Mouse (Mus musculus) embryonic facial prominence, embryonic 11.5 days (tissue): ENCODE measurements around the gene Tsga10. TPM values are rescaled to one million over a fixed set of nuclear protein-coding genes. Genes with fewer than 3 reads are reported as not detected.

ENCODE experiments used
- ATAC-seq: fragments of 200-750 bp; cut with Nextera tagmentation; replicated peaks from 2 replicates; pipeline ENCODE4 v1.8.0; 2017; ENCODE audit warnings: low read depth; ENCODE audit not compliant: insufficient number of reproducible peaks, low FRiP score, low TSS enrichment
- DNase-seq: peaks from one replicate; pipeline ENCODE4 v3.0.0-alpha.2; 2015; ENCODE audit warnings: low spot score
- H3K27ac ChIP-seq: fragments of 300-500 bp; sonication (generic); replicated peaks from 2 replicates; pipeline ENCODE4 v1.5.1; 2014; ENCODE audit warnings: mild to moderate bottlenecking, low read depth, low read length, control low read depth
- H3K27me3 ChIP-seq: fragments of 300-500 bp; sonication (generic); 2 replicates; pipeline ENCODE4 v1.6.1; 2014; ENCODE audit warnings: mild to moderate bottlenecking, low read length, moderate library complexity, mixed read lengths; ENCODE audit not compliant: control insufficient read depth, insufficient read depth
- H3K36me3 ChIP-seq: fragments of 300-500 bp; sonication (generic); replicated peaks from 2 replicates; pipeline ENCODE4 v1.6.1; 2014; ENCODE audit warnings: low read depth, mild to moderate bottlenecking, low read length, moderate library complexity, mixed read lengths; ENCODE audit not compliant: control insufficient read depth, insufficient read depth
- H3K4me1 ChIP-seq: fragments of 300-500 bp; sonication (generic); 2 replicates; pipeline ENCODE4 v1.6.1; 2014; ENCODE audit warnings: low read length, mixed read lengths; ENCODE audit not compliant: control insufficient read depth, insufficient read depth
- H3K4me2 ChIP-seq: fragments of 300-500 bp; sonication (generic); 2 replicates; pipeline ENCODE4 v1.6.1; 2014; ENCODE audit warnings: low read depth, mild to moderate bottlenecking, control low read depth, low read length, moderate library complexity
- H3K4me3 ChIP-seq: fragments of 300-500 bp; sonication (generic); 2 replicates; pipeline ENCODE4 v1.5.1; 2014; ENCODE audit warnings: low read depth, low read length, control low read depth
- H3K9ac ChIP-seq: fragments of 300-500 bp; sonication (generic); replicated peaks from 2 replicates; pipeline ENCODE4 v1.6.1; 2014; ENCODE audit warnings: mild to moderate bottlenecking, control low read depth, low read length
- H3K9me3 ChIP-seq: fragments of 300-500 bp; sonication (generic); replicated peaks from 2 replicates; pipeline ENCODE4 v1.6.1; 2016; ENCODE audit warnings: mild to moderate bottlenecking, low read length, inconsistent platforms, mixed read lengths; ENCODE audit not compliant: control insufficient read depth
- WGBS: fragments of 180-500 bp; shearing (Covaris S2); extraction: QIAGEN DNeasy Blood & Tissue Kit; methylation state at CpG from one replicate; pipeline ENCODE4 v1.1.7; 2014; 5-methylcytosine and 5-hydroxymethylcytosine counted together
- polyA plus RNA-seq: library from polyadenylated mRNA; unstranded; fragments of >200 nt; fragmentation: Nextera tagmentation; extraction: Ambion mirVana; gene quantifications from 2 replicates; pipeline ENCODE4 v1.2.1, GENCODE M21; 2014

Tsga10 gene
- polyA plus RNA-seq, 1 experiment from 2014 or later, result 8.8 TPM

- Histone ChIP-seq H3K27me3 (no peaks in the 10 kb centered on the region), H3K27ac (no peak overlapping the region), H3K4me2 (peak overlapping the region; percentile 63), H3K9me3 (no peaks in the 10 kb centered on the region), H3K9ac (no peak overlapping the region), H3K36me3 (no peaks in the 10 kb centered on the region), H3K4me3 (peak overlapping the region; percentile 66), H3K4me1 (no peaks in the 10 kb centered on the region)
- WGBS, result 83% methylated on average over 7 of the region's 7 CpGs
- DNase-seq, result no peak
- ATAC-seq, result no peak
Measured at GRCm38 (mm10) chr1:37889206-37889605, 23.0 kb upstream of the Tsga10 start.

GRCm38 (mm10) chr1:37884451-37884850, 18.2 kb upstream of the Tsga10 start:
- Histone ChIP-seq H3K9me3 (no peaks in the 10 kb centered on the region), H3K36me3 (no peaks in the 10 kb centered on the region), H3K9ac (no peak overlapping the region), H3K4me1 (no peaks in the 10 kb centered on the region), H3K27me3 (no peaks in the 10 kb centered on the region), H3K4me2 (no peak overlapping the region), H3K27ac (no peak overlapping the region), H3K4me3 (no peak overlapping the region)
- ATAC-seq (no peak), DNase-seq (no peak)
- WGBS, result 69% methylated on average over 4 of the region's 4 CpGs

- Histone ChIP-seq H3K36me3 (no peaks in the 10 kb centered on the region), H3K4me3 (no peak overlapping the region), H3K9ac (no peak overlapping the region), H3K4me1 (no peaks in the 10 kb centered on the region), H3K27ac (no peak overlapping the region), H3K4me2 (no peak overlapping the region), H3K9me3 (no peaks in the 10 kb centered on the region), H3K27me3 (no peaks in the 10 kb centered on the region)
- DNase-seq (no peak), ATAC-seq (no peak)
- 87% methylated on average over 4 of the region's 4 CpGs for WGBS
Measured at GRCm38 (mm10) chr1:37883411-37883810, 17.2 kb upstream of the Tsga10 start.

GRCm38 (mm10) chr1:37877736-37878460, 11.7 kb upstream of the Tsga10 start:
- 94% methylated on average over 13 of the region's 13 CpGs for WGBS

GRCm38 (mm10) chr1:37873157-37873556, 6.9 kb upstream of the Tsga10 start:
- H3K9ac ChIP-seq, result no peak overlapping the region
- no peaks in the 10 kb centered on the region for H3K9me3 ChIP-seq
- H3K27me3 ChIP-seq, result no peaks in the 10 kb centered on the region
- peaks cover 4% of the 10 kb centered on the region for H3K36me3 ChIP-seq
- H3K27ac ChIP-seq, result no peak overlapping the region
- 0 out of 2 replicates have a peak, but pooled peaks cover 2% of the 10 kb centered on the region for H3K4me1 ChIP-seq
- ATAC-seq, result no peak
- H3K4me2 ChIP-seq, result no peak overlapping the region
- WGBS, result 92% methylated on average over 4 of the region's 4 CpGs
- no peak overlapping the region for H3K4me3 ChIP-seq
- no peak for DNase-seq

More at GRCm38 (mm10) chr1:37877736-37878460, 11.7 kb upstream of the Tsga10 start:
- Histone ChIP-seq H3K36me3 (peaks cover 4% of the 10 kb centered on the region), H3K4me2 (no peak overlapping the region), H3K27me3 (no peaks in the 10 kb centered on the region), H3K9ac (no peak overlapping the region), H3K4me1 (no peaks in the 10 kb centered on the region), H3K9me3 (no peaks in the 10 kb centered on the region), H3K4me3 (no peak overlapping the region), H3K27ac (no peak overlapping the region)
- no peak for DNase-seq
- no peak for ATAC-seq

GRCm38 (mm10) chr1:37872131-37873067, 6.2 kb upstream of the Tsga10 start:
- Histone ChIP-seq H3K27me3 (no peaks in the 10 kb centered on the region), H3K4me1 (0 out of 2 replicates have a peak, but pooled peaks cover 2% of the 10 kb centered on the region), H3K27ac (0 out of 2 replicates have a peak overlapping the region, but pooled peaks have one; percentile 9), H3K36me3 (peaks cover 4% of the 10 kb centered on the region), H3K9ac (peak overlapping the region; percentile 35), H3K4me2 (peak overlapping the region; percentile 62), H3K4me3 (peak overlapping the region; percentile 46), H3K9me3 (no peaks in the 10 kb centered on the region)
- DNase-seq (peak; percentile 83), ATAC-seq (peak; percentile 79)
- 6% methylated on average over 33 of the region's 33 CpGs for WGBS

GRCm38 (mm10) chr1:37871704-37872103, 5.5 kb upstream of the Tsga10 start, which contains the start of gene Lipt1:
TSS of gene Lipt1 (plus strand) at chr1:37871738.
- ATAC-seq, result peak; percentile 19; the same call in 1 of the 2 replicates

More at GRCm38 (mm10) chr1:37871704-37872103, 5.5 kb upstream of the Tsga10 start, which contains the start of gene Lipt1:
- Histone ChIP-seq H3K4me2 (peak within 1 kb of the TSS; percentile 62), H3K4me1 (0 out of 2 replicates have a peak, but pooled peaks cover 2% of the 10 kb centered on the region), H3K4me3 (peak within 1 kb of the TSS; percentile 46), H3K27me3 (no peaks in the 10 kb centered on the region), H3K27ac (peak within 1 kb of the TSS; percentile 9; the same call in 1 of the 2 replicates), H3K36me3 (peaks cover 4% of the 10 kb centered on the region), H3K9me3 (no peaks in the 10 kb centered on the region), H3K9ac (peak within 1 kb of the TSS; percentile 35)
- no peak for DNase-seq
- 7% methylated on average over 7 of the region's 7 CpGs for WGBS
